Mouse (Mus musculus): ENCODE data around the gene Neurl3. TPM values are rescaled to one million over a fixed set of nuclear protein-coding genes. Genes with fewer than 3 reads are reported as not detected.

Gene Neurl3
- polyA plus RNA-seq, 1 experiment, result 0.11 TPM

- Histone ChIP-seq H3K79me2 (ENCODE audit: control insufficient read depth, insufficient read depth) (peaks cover 47% of the 10 kb centered on the region), H3ac (ENCODE audit: control insufficient read depth, insufficient read length) (peak within 1 kb of the TSS; percentile 88), H3K4me2 (ENCODE audit: low read depth) (peak within 1 kb of the TSS; percentile 98), H3K36me3 (ENCODE audit: control insufficient read depth, insufficient read depth) (peaks cover 23% of the 10 kb centered on the region), H3K4me3 (peak within 1 kb of the TSS; percentile 87), H3K27me3 (ENCODE audit: control insufficient read depth, insufficient read depth, insufficient read length) (no peaks in the 10 kb centered on the region)
- TF ChIP-seq E2F4 (IDR thresholded peaks at IDR 0.05; ENCODE audit: insufficient read depth), result peak; percentile 26
- no peak for TF ChIP-seq MAX (IDR thresholded peaks at IDR 0.05; ENCODE audit: low read depth)
- TF ChIP-seq TCF3 (IDR thresholded peaks at IDR 0.05; ENCODE audit: insufficient read length, low read depth), result peak; percentile 75
- peak; percentile 38 for TF ChIP-seq REST (IDR thresholded peaks at IDR 0.05; ENCODE audit: insufficient read depth, insufficient read length)
- TF ChIP-seq MYOD1 (IDR thresholded peaks at IDR 0.05; ENCODE audit: control insufficient read depth in 1 of 3, insufficient read length in 2 of 3, low read depth in 2 of 3), result peak; percentile 30 to 96 (median 90)
- no peak for TF ChIP-seq USF1 (IDR thresholded peaks at IDR 0.05; ENCODE audit: low read depth)
- TF ChIP-seq TCF12 (IDR thresholded peaks at IDR 0.05; ENCODE audit: insufficient read depth, poor library complexity, severe bottlenecking), result peak; percentile 89
- TF ChIP-seq POLR2A (IDR thresholded peaks at IDR 0.05; ENCODE audit: insufficient read length, low read depth), result peak; percentile 100
- peak; percentile 52 to 98 (median 90) for TF ChIP-seq MYOG (IDR thresholded peaks at IDR 0.05; ENCODE audit: control insufficient read depth in 1 of 3, insufficient read depth in 1 of 3, insufficient read length in 2 of 3, low read depth in 2 of 3)
- TF ChIP-seq POLR2AphosphoS2 (IDR thresholded peaks at IDR 0.05; ENCODE audit: insufficient read length, low read depth), result peak; percentile 100
- peak; percentile 9 for TF ChIP-seq SRF (IDR thresholded peaks at IDR 0.05; ENCODE audit: control insufficient read depth, insufficient read length, low read depth)
- TF ChIP-seq CEBPB (IDR thresholded peaks at IDR 0.05; ENCODE audit: insufficient read depth, poor library complexity, severe bottlenecking), result 0 out of 2 replicates have a peak, but pooled peaks have one; percentile 3
Observed at GRCm38 (mm10) chr1:36307495-36308280, 33.2 kb upstream of the Neurl3 start, which contains the start of gene Arid5a. Arid5a (plus strand) TSS chr1:36307733.

DNA sequence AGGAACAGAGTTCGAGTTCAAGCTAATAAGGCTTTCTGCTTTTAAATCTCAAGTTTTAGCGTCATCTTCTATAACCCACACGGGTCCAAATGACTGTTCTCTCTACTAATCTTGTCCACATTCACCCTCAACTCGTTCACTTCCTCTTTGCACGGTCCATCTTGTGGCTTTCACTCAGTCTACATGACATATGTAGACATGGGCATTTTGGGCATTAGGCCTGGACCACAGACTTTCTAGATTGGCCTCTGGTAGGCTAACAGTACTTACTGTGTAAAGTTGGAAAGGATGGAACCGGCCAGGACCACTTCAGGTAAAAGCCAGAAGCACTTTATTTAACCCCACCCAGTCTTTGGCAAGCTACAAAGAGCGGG is 32.6 kb upstream of the Neurl3 start:
- H3K4me2 ChIP-seq (ENCODE audit: low read depth), result peak overlapping the region; percentile 69
- H3ac ChIP-seq (ENCODE audit: control insufficient read depth, insufficient read length), result peak overlapping the region; percentile 88
- H3K27me3 ChIP-seq (ENCODE audit: control insufficient read depth, insufficient read depth, insufficient read length), result no peaks in the 10 kb centered on the region
- no peak for TF ChIP-seq SRF (IDR thresholded peaks at IDR 0.05; ENCODE audit: control insufficient read depth, insufficient read length, low read depth)
- no peak for TF ChIP-seq E2F4 (IDR thresholded peaks at IDR 0.05; ENCODE audit: insufficient read depth)
- TF ChIP-seq TCF3 (IDR thresholded peaks at IDR 0.05; ENCODE audit: insufficient read length, low read depth), result no peak
- no peak for TF ChIP-seq POLR2A (IDR thresholded peaks at IDR 0.05; ENCODE audit: insufficient read length, low read depth)
- no peak for TF ChIP-seq REST (IDR thresholded peaks at IDR 0.05; ENCODE audit: insufficient read depth, insufficient read length)
- no peak for TF ChIP-seq TCF12 (IDR thresholded peaks at IDR 0.05; ENCODE audit: insufficient read depth, poor library complexity, severe bottlenecking)
- no peak for TF ChIP-seq USF1 (IDR thresholded peaks at IDR 0.05; ENCODE audit: low read depth)
- TF ChIP-seq MYOG (IDR thresholded peaks at IDR 0.05; ENCODE audit: control insufficient read depth in 1 of 3, insufficient read depth in 1 of 3, insufficient read length in 2 of 3, low read depth in 2 of 3), result no peak
- TF ChIP-seq MAX (IDR thresholded peaks at IDR 0.05; ENCODE audit: low read depth), result no peak
- no peak for TF ChIP-seq MYOD1 (IDR thresholded peaks at IDR 0.05; ENCODE audit: control insufficient read depth in 1 of 3, insufficient read length in 2 of 3, low read depth in 2 of 3)
- TF ChIP-seq POLR2AphosphoS2 (IDR thresholded peaks at IDR 0.05; ENCODE audit: insufficient read length, low read depth), result no peak
- TF ChIP-seq CEBPB (IDR thresholded peaks at IDR 0.05; ENCODE audit: insufficient read depth, poor library complexity, severe bottlenecking), result no peak
- peaks cover 41% of the 10 kb centered on the region for H3K79me2 ChIP-seq (ENCODE audit: control insufficient read depth, insufficient read depth)
- peaks cover 17% of the 10 kb centered on the region for H3K36me3 ChIP-seq (ENCODE audit: control insufficient read depth, insufficient read depth)
- peak overlapping the region; percentile 87 for H3K4me3 ChIP-seq

DNA sequence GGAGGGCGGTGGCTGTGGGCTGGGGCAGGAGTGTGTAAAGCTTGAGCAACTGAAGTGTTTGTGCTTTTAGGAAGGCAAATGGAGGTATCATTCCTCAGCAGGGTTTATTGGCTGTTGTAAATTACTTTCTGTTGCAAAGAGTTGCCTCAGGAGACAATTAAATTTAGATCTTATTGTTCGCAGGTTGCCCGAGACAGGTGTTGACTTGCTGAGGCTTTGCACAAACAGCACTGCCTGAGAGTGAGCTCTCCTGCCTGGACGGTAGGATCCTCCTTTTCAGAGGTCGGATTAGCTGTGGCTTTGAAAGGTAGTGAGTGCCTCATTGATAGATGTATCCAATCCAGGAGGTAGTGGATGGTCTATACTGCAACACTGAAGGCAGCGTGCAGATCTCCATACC is 31.6 kb upstream of the Neurl3 start:
- Histone ChIP-seq H3K79me2 (ENCODE audit: control insufficient read depth, insufficient read depth) (peaks cover 31% of the 10 kb centered on the region), H3K27me3 (ENCODE audit: control insufficient read depth, insufficient read depth, insufficient read length) (no peaks in the 10 kb centered on the region), H3K36me3 (ENCODE audit: control insufficient read depth, insufficient read depth) (peaks cover 9% of the 10 kb centered on the region), H3ac (ENCODE audit: control insufficient read depth, insufficient read length) (no peak overlapping the region), H3K4me2 (ENCODE audit: low read depth) (peak overlapping the region; percentile 69), H3K4me3 (no peak overlapping the region)
- TF ChIP-seq E2F4 (IDR thresholded peaks at IDR 0.05; ENCODE audit: insufficient read depth), result no peak
- TF ChIP-seq USF1 (IDR thresholded peaks at IDR 0.05; ENCODE audit: low read depth), result no peak
- TF ChIP-seq MYOG (IDR thresholded peaks at IDR 0.05; ENCODE audit: control insufficient read depth in 1 of 3, insufficient read depth in 1 of 3, insufficient read length in 2 of 3, low read depth in 2 of 3), result no peak
- TF ChIP-seq MYOD1 (IDR thresholded peaks at IDR 0.05; ENCODE audit: control insufficient read depth in 1 of 3, insufficient read length in 2 of 3, low read depth in 2 of 3), result no peak
- TF ChIP-seq TCF12 (IDR thresholded peaks at IDR 0.05; ENCODE audit: insufficient read depth, poor library complexity, severe bottlenecking), result no peak
- no peak for TF ChIP-seq MAX (IDR thresholded peaks at IDR 0.05; ENCODE audit: low read depth)
- no peak for TF ChIP-seq TCF3 (IDR thresholded peaks at IDR 0.05; ENCODE audit: insufficient read length, low read depth)
- no peak for TF ChIP-seq SRF (IDR thresholded peaks at IDR 0.05; ENCODE audit: control insufficient read depth, insufficient read length, low read depth)
- TF ChIP-seq POLR2A (IDR thresholded peaks at IDR 0.05; ENCODE audit: insufficient read length, low read depth), result no peak
- TF ChIP-seq CEBPB (IDR thresholded peaks at IDR 0.05; ENCODE audit: insufficient read depth, poor library complexity, severe bottlenecking), result no peak
- TF ChIP-seq REST (IDR thresholded peaks at IDR 0.05; ENCODE audit: insufficient read depth, insufficient read length), result no peak
- TF ChIP-seq POLR2AphosphoS2 (IDR thresholded peaks at IDR 0.05; ENCODE audit: insufficient read length, low read depth), result no peak

- peaks cover 18% of the 10 kb centered on the region for H3K79me2 ChIP-seq (ENCODE audit: control insufficient read depth, insufficient read depth)
- no peak overlapping the region for H3K4me2 ChIP-seq (ENCODE audit: low read depth)
- TF ChIP-seq POLR2AphosphoS2 (IDR thresholded peaks at IDR 0.05; ENCODE audit: insufficient read length, low read depth) (no peak), SRF (IDR thresholded peaks at IDR 0.05; ENCODE audit: control insufficient read depth, insufficient read length, low read depth) (no peak), E2F4 (IDR thresholded peaks at IDR 0.05; ENCODE audit: insufficient read depth) (no peak), TCF12 (IDR thresholded peaks at IDR 0.05; ENCODE audit: insufficient read depth, poor library complexity, severe bottlenecking) (no peak), POLR2A (IDR thresholded peaks at IDR 0.05; ENCODE audit: insufficient read length, low read depth) (no peak), MAX (IDR thresholded peaks at IDR 0.05; ENCODE audit: low read depth) (no peak), MYOD1 (IDR thresholded peaks at IDR 0.05; ENCODE audit: control insufficient read depth in 1 of 3, insufficient read length in 2 of 3, low read depth in 2 of 3) (no peak), REST (IDR thresholded peaks at IDR 0.05; ENCODE audit: insufficient read depth, insufficient read length) (no peak), CEBPB (IDR thresholded peaks at IDR 0.05; ENCODE audit: insufficient read depth, poor library complexity, severe bottlenecking) (no peak), MYOG (IDR thresholded peaks at IDR 0.05; ENCODE audit: control insufficient read depth in 1 of 3, insufficient read depth in 1 of 3, insufficient read length in 2 of 3, low read depth in 2 of 3) (no peak), TCF3 (IDR thresholded peaks at IDR 0.05; ENCODE audit: insufficient read length, low read depth) (no peak), USF1 (IDR thresholded peaks at IDR 0.05; ENCODE audit: low read depth) (no peak)
- no peak overlapping the region for H3ac ChIP-seq (ENCODE audit: control insufficient read depth, insufficient read length)
- peaks cover under 1% of the 10 kb centered on the region for H3K36me3 ChIP-seq (ENCODE audit: control insufficient read depth, insufficient read depth)
- no peak overlapping the region for H3K4me3 ChIP-seq
- no peaks in the 10 kb centered on the region for H3K27me3 ChIP-seq (ENCODE audit: control insufficient read depth, insufficient read depth, insufficient read length)
Observed at GRCm38 (mm10) chr1:36304764-36305163, 30.3 kb upstream of the Neurl3 start.
